8 mouse cellular contexts compared by ENCODE assay signal in genomic region chr11:23633879-23634215, GRCm38 (mm10). TPM values are rescaled to one million over a fixed set of nuclear protein-coding genes. Genes with fewer than 3 reads are reported as not detected.
DNase-seq lines count a peak whose midpoint lies in the region; ATAC-seq and TF ChIP-seq lines count a peak whose summit lies in the region.

No protein-coding gene starts in this region.

- no peak for TF ChIP-seq CTCF in E14TG2a.4 (conservative IDR thresholded peaks at IDR 0.05; ENCODE audit: low read length)

- H3K36me3 ChIP-seq in heart, embryonic 11.5 days (ENCODE audit: control insufficient read depth, insufficient read depth, low read length) = 0 out of 2 replicates have a peak, but pooled peaks cover 2% of the 10 kb centered on the region
- H3K36me3 ChIP-seq in E14TG2a.4 (ENCODE audit: insufficient read depth, low read length) = peaks cover 14% of the 10 kb centered on the region
- H3K36me3 ChIP-seq in forebrain, embryonic 15.5 days = no peaks in the 10 kb centered on the region
- no peaks in the 10 kb centered on the region; the same call in 1 of the 2 replicates for H3K36me3 ChIP-seq in liver, embryonic 16.5 days (ENCODE audit: control insufficient read depth, insufficient read depth)

- intact Hi-C loops in heart, postnatal 10 days (cut with DNase I) = loop anchor here (2.0 kb wide), 1 partner anchor 31 kb away; the partner anchor contains the start of genes Pex13 and Pus10
- intact Hi-C loops in left cerebral cortex, postnatal 4 days (cut with DNase I) = no loop called here

- 14% methylated on average over 7 of the region's 7 CpGs for WGBS in heart, embryonic 11.5 days (ENCODE audit: insufficient replicate concordance)
- 8% methylated on average over 7 of the region's 7 CpGs for WGBS in forebrain, embryonic 15.5 days
- WGBS in liver, embryonic 16.5 days (ENCODE audit: insufficient replicate concordance) = 10% methylated on average over 7 of the region's 7 CpGs

- H3K27ac ChIP-seq in heart, embryonic 11.5 days (ENCODE audit: low read depth, low read length) = no peak overlapping the region
- H3K27ac ChIP-seq in forebrain, embryonic 15.5 days (replicated peaks) = peak overlapping the region; percentile 96
- peak overlapping the region; percentile 61 for H3K27ac ChIP-seq in liver, embryonic 16.5 days (ENCODE audit: low read length)

- H3K9me3 ChIP-seq in heart, embryonic 11.5 days (replicated peaks; ENCODE audit: control insufficient read depth, low read length) = no peaks in the 10 kb centered on the region
- H3K9me3 ChIP-seq in E14TG2a.4 (ENCODE audit: low read length) = peaks cover 10% of the 10 kb centered on the region
- H3K9me3 ChIP-seq in forebrain, embryonic 15.5 days = no peaks in the 10 kb centered on the region
- H3K9me3 ChIP-seq in liver, embryonic 16.5 days (replicated peaks; ENCODE audit: control insufficient read depth, low read length) = no peaks in the 10 kb centered on the region

- H3K27me3 ChIP-seq in heart, embryonic 11.5 days (ENCODE audit: control insufficient read depth, insufficient read depth, low read length) = no peaks in the 10 kb centered on the region
- H3K27me3 ChIP-seq in E14TG2a.4 (ENCODE audit: insufficient read depth, low read length) = no peaks in the 10 kb centered on the region
- no peaks in the 10 kb centered on the region for H3K27me3 ChIP-seq in forebrain, embryonic 15.5 days
- H3K27me3 ChIP-seq in liver, embryonic 16.5 days (ENCODE audit: control insufficient read depth, insufficient read depth, low read depth, low read length) = no peaks in the 10 kb centered on the region

- DNase-seq in heart, postnatal 10 days = no peak
- no peak for DNase-seq in MN1 (ENCODE audit: low spot score)
- no peak for DNase-seq in thymus, postnatal 14 days
- no peak for DNase-seq in left cerebral cortex, postnatal 4 days

- H3K4me2 ChIP-seq in heart, embryonic 11.5 days = peak overlapping the region; percentile 53
- peak overlapping the region; percentile 55 for H3K4me2 ChIP-seq in forebrain, embryonic 15.5 days (replicated peaks)
- peak overlapping the region; percentile 91 for H3K4me2 ChIP-seq in liver, embryonic 16.5 days (ENCODE audit: low read depth, low read length)

- no peak for ATAC-seq in heart, embryonic 11.5 days (replicated peaks; ENCODE audit: insufficient number of reproducible peaks, low FRiP score, low TSS enrichment)
- ATAC-seq in forebrain, embryonic 15.5 days (replicated peaks) = peak; percentile 58; the same call in 1 of the 2 replicates
- no peak for ATAC-seq in liver, embryonic 16.5 days (ENCODE audit: low read depth)

- peaks cover 4% of the 10 kb centered on the region for H3K4me1 ChIP-seq in heart, embryonic 11.5 days (ENCODE audit: control insufficient read depth, insufficient read depth, low read length)
- H3K4me1 ChIP-seq in E14TG2a.4 (replicated peaks; ENCODE audit: low read depth, low read length) = peaks cover 5% of the 10 kb centered on the region; the same call in 1 of the 2 replicates
- H3K4me1 ChIP-seq in forebrain, embryonic 15.5 days = peaks cover 31% of the 10 kb centered on the region
- H3K4me1 ChIP-seq in liver, embryonic 16.5 days (ENCODE audit: control insufficient read depth, low read depth, low read length) = peaks cover 12% of the 10 kb centered on the region

- H3K4me3 ChIP-seq in heart, embryonic 11.5 days (ENCODE audit: low read depth, low read length) = peak overlapping the region; percentile 87
- 0 out of 2 replicates have a peak overlapping the region, but pooled peaks have one; percentile 1 for H3K4me3 ChIP-seq in E14TG2a.4 (replicated peaks; ENCODE audit: low read length)
- H3K4me3 ChIP-seq in forebrain, embryonic 15.5 days = peak overlapping the region; percentile 99
- peak overlapping the region; percentile 90 for H3K4me3 ChIP-seq in liver, embryonic 16.5 days (ENCODE audit: low read depth, low read length)

- H3K9ac ChIP-seq in heart, embryonic 11.5 days (ENCODE audit: low read depth, low read length) = no peak overlapping the region
- peak overlapping the region; percentile 99 for H3K9ac ChIP-seq in forebrain, embryonic 15.5 days (replicated peaks)
- peak overlapping the region; percentile 47; the same call in 1 of the 2 replicates for H3K9ac ChIP-seq in liver, embryonic 16.5 days (ENCODE audit: low read depth, low read length)

RNA-seq across cellular contexts. Expression of gene 0610010F05Rik, which starts 0.4 kb away (rescaled TPM):
- polyA plus RNA-seq in heart, embryonic 11.5 days (2014; fragmentation: Nextera tagmentation; extraction: Ambion mirVana) = 20.6 and 20.7 TPM in 2 replicates
- total RNA-seq in heart, postnatal 10 days (2021) = 10 to 100 TPM; 12.9 to 15.9 TPM
- 136 and 138 TPM in 2 replicates for polyA plus RNA-seq in forebrain, embryonic 15.5 days (2015; fragmentation: Nextera tagmentation; extraction: Ambion mirVana)
- 8.2 and 8.8 TPM in 2 replicates for polyA plus RNA-seq in liver, embryonic 16.5 days (2015; fragmentation: Nextera tagmentation; extraction: Ambion mirVana)
- total RNA-seq in left cerebral cortex, postnatal 4 days (2021) = 100 to 1,000 TPM; 107 to 116 TPM

RNA-seq across cellular contexts. Expression of gene Pus10, which starts 31.6 kb away (rescaled TPM):
- polyA plus RNA-seq in heart, embryonic 11.5 days (2014; fragmentation: Nextera tagmentation; extraction: Ambion mirVana) = 19.5 and 20.7 TPM in 2 replicates
- total RNA-seq in heart, postnatal 10 days (2021) = 10 to 100 TPM; 15.1 to 16.7 TPM
- polyA plus RNA-seq in forebrain, embryonic 15.5 days (2015; fragmentation: Nextera tagmentation; extraction: Ambion mirVana) = 11.8 and 12.1 TPM in 2 replicates
- polyA plus RNA-seq in liver, embryonic 16.5 days (2015; fragmentation: Nextera tagmentation; extraction: Ambion mirVana) = 9.7 and 11.4 TPM in 2 replicates
- 10 to 100 TPM; 23.1 to 24.7 TPM for total RNA-seq in left cerebral cortex, postnatal 4 days (2021)

RNA-seq across cellular contexts. Expression of gene Pex13, which starts 31.9 kb away (rescaled TPM):
- 31.9 and 33.3 TPM in 2 replicates for polyA plus RNA-seq in heart, embryonic 11.5 days (2014; fragmentation: Nextera tagmentation; extraction: Ambion mirVana)
- 10 to 100 TPM; 26.2 to 27.8 TPM for total RNA-seq in heart, postnatal 10 days (2021)
- 36.4 and 38.9 TPM in 2 replicates for polyA plus RNA-seq in forebrain, embryonic 15.5 days (2015; fragmentation: Nextera tagmentation; extraction: Ambion mirVana)
- polyA plus RNA-seq in liver, embryonic 16.5 days (2015; fragmentation: Nextera tagmentation; extraction: Ambion mirVana) = 10.0 and 10.5 TPM in 2 replicates
- total RNA-seq in left cerebral cortex, postnatal 4 days (2021) = 10 to 100 TPM; 22.6 to 22.7 TPM

Comparison
In these comparisons a context has a peak if more than half of its experiments do, and no peak if none do; other contexts are left out.
1. H3K4me3 ChIP-seq: peak in every context shown above with its lines; median percentile 99 in forebrain, embryonic 15.5 days; 90 in liver, embryonic 16.5 days; 87 in heart, embryonic 11.5 days; 1 in E14TG2a.4.